Mouse (Mus musculus) liver, postnatal 0 days (tissue): ENCODE measurements around the gene Mc3r. TPM values are rescaled to one million over a fixed set of nuclear protein-coding genes. Genes with fewer than 3 reads are reported as not detected.

Source experiments
- ATAC-seq: fragments of 200-750 bp; cut with Nextera tagmentation; 2 replicates; pipeline ENCODE4 v1.8.0; 2017; ENCODE audit warnings: mild to moderate bottlenecking, moderate library complexity
- DNase-seq: peaks from one replicate; pipeline ENCODE4 v3.0.0-alpha.2; 2016
- H3K27ac ChIP-seq: fragments of 300-500 bp; sonication (generic); 2 replicates; pipeline ENCODE4 v1.5.1; 2014; ENCODE audit warnings: antibody characterized with exemption, moderate library complexity, mild to moderate bottlenecking, low read depth
- H3K27me3 ChIP-seq: fragments of 300-500 bp; sonication (generic); 2 replicates; pipeline ENCODE4 v1.6.1; 2014; ENCODE audit warnings: low read length, control low read depth, mixed read lengths; ENCODE audit not compliant: insufficient read depth
- H3K36me3 ChIP-seq: fragments of 300-500 bp; sonication (generic); replicated peaks from 2 replicates; pipeline ENCODE4 v1.6.1; 2014; ENCODE audit warnings: mild to moderate bottlenecking, control low read depth, low read length, moderate library complexity, mixed read lengths; ENCODE audit not compliant: insufficient read depth
- H3K4me1 ChIP-seq: fragments of 300-500 bp; sonication (generic); 2 replicates; pipeline ENCODE4 v1.6.1; 2014; ENCODE audit warnings: antibody characterized with exemption, mild to moderate bottlenecking, control low read depth; ENCODE audit not compliant: insufficient read depth
- H3K4me2 ChIP-seq: fragments of 300-500 bp; sonication (generic); 2 replicates; pipeline ENCODE4 v1.6.1; 2014; ENCODE audit warnings: low read depth, mild to moderate bottlenecking, low read length, moderate library complexity, mixed read lengths
- H3K4me3 ChIP-seq: fragments of 300-500 bp; sonication (generic); 2 replicates; pipeline ENCODE4 v1.5.1; 2014; ENCODE audit warnings: low read depth, low read length
- H3K9ac ChIP-seq: fragments of 300-500 bp; sonication (generic); replicated peaks from 2 replicates; pipeline ENCODE4 v1.6.1; 2014; ENCODE audit warnings: mild to moderate bottlenecking, moderate library complexity
- H3K9me3 ChIP-seq: fragments of 300-500 bp; sonication (generic); 2 replicates; pipeline ENCODE4 v1.6.1; 2016; ENCODE audit warnings: mild to moderate bottlenecking, control low read depth, low read length, mixed read lengths
- CTCF ChIP-seq: sonication (generic); IDR thresholded peaks from 2 replicates; pipeline ENCODE4 v1.5.1; 2016; ENCODE audit warnings: antibody characterized with exemption, low read depth
- EP300 ChIP-seq: IDR thresholded peaks from 2 replicates; pipeline ENCODE4 v1.6.1; 2016; ENCODE audit warnings: antibody characterized with exemption, low read depth, mild to moderate bottlenecking
- WGBS: fragments of 180-500 bp; shearing (Covaris S2); extraction: QIAGEN DNeasy Blood & Tissue Kit; methylation state at CpG from one replicate; pipeline ENCODE4 v1.1.7; 2014; ENCODE audit not compliant: insufficient replicate concordance; 5-methylcytosine and 5-hydroxymethylcytosine counted together
- polyA plus RNA-seq: library from polyadenylated mRNA; unstranded; fragments of >200 nt; fragmentation: Nextera tagmentation; extraction: Ambion mirVana; gene quantifications from 2 replicates; pipeline ENCODE4 v1.2.1, GENCODE M21; 2015

Gene Mc3r
- polyA plus RNA-seq, 1 experiment from 2014 or later: not detected

GRCm38 (mm10) chr2:172216163-172216915 lies 32.0 kb upstream of the Mc3r start:
- DNase-seq: no peak

GRCm38 (mm10) chr2:172217886-172218285 lies 30.4 kb upstream of the Mc3r start:
- H3K4me1 ChIP-seq: no peaks in the 10 kb centered on the region
- no peak for ATAC-seq
- no peak for TF ChIP-seq EP300
- no peak for TF ChIP-seq CTCF
- DNase-seq: no peak
- no peaks in the 10 kb centered on the region; the same call in 1 of the 2 replicates for H3K27me3 ChIP-seq
- no peaks in the 10 kb centered on the region for H3K36me3 ChIP-seq
- H3K9me3 ChIP-seq: no peaks in the 10 kb centered on the region
- 53% methylated on average over 7 of the region's 8 CpGs for WGBS
- H3K4me2 ChIP-seq: no peak overlapping the region
- H3K9ac ChIP-seq: no peak overlapping the region
- no peak overlapping the region for H3K27ac ChIP-seq
- no peak overlapping the region for H3K4me3 ChIP-seq

More at GRCm38 (mm10) chr2:172216163-172216915, 32.0 kb upstream of the Mc3r start:
- Histone ChIP-seq H3K9me3 (no peaks in the 10 kb centered on the region), H3K4me1 (no peaks in the 10 kb centered on the region), H3K27me3 (no peaks in the 10 kb centered on the region), H3K4me2 (no peak overlapping the region), H3K4me3 (no peak overlapping the region), H3K27ac (no peak overlapping the region), H3K36me3 (no peaks in the 10 kb centered on the region), H3K9ac (no peak overlapping the region)
- no peak for TF ChIP-seq CTCF
- no peak for TF ChIP-seq EP300
- no peak for ATAC-seq
- 63% methylated on average over 17 of the region's 17 CpGs for WGBS

- ATAC-seq: no peak
- TF ChIP-seq EP300: no peak
- peak; percentile 23 for TF ChIP-seq CTCF
- no peaks in the 10 kb centered on the region; the same call in 1 of the 2 replicates for H3K27me3 ChIP-seq
Observed at GRCm38 (mm10) chr2:172219186-172219585, 29.1 kb upstream of the Mc3r start.

GRCm38 (mm10) chr2:172221656-172222393 lies 26.5 kb upstream of the Mc3r start:
- TF ChIP-seq CTCF (peak; percentile 93), EP300 (no peak)
- no peak for ATAC-seq
- H3K27me3 ChIP-seq: no peaks in the 10 kb centered on the region; the same call in 1 of the 2 replicates
- H3K4me2 ChIP-seq: no peak overlapping the region
- H3K9ac ChIP-seq: no peak overlapping the region
- DNase-seq: peak; percentile 77
- H3K36me3 ChIP-seq: no peaks in the 10 kb centered on the region
- 9% methylated on average over 16 of the region's 16 CpGs for whole genome bisulfite sequencing
- H3K9me3 ChIP-seq: no peaks in the 10 kb centered on the region
- H3K27ac ChIP-seq: no peak overlapping the region
- H3K4me3 ChIP-seq: no peak overlapping the region
- no peaks in the 10 kb centered on the region for H3K4me1 ChIP-seq

More at GRCm38 (mm10) chr2:172219186-172219585, 29.1 kb upstream of the Mc3r start:
- 51% methylated on average over 5 of the region's 5 CpGs for WGBS
- Histone ChIP-seq H3K4me3 (no peak overlapping the region), H3K4me2 (no peak overlapping the region), H3K27ac (no peak overlapping the region), H3K9ac (no peak overlapping the region), H3K4me1 (no peaks in the 10 kb centered on the region), H3K9me3 (no peaks in the 10 kb centered on the region), H3K36me3 (no peaks in the 10 kb centered on the region)
- DNase-seq: no peak

GRCm38 (mm10) chr2:172222394-172222785 lies 25.9 kb upstream of the Mc3r start:
- Histone ChIP-seq H3K4me2 (no peak overlapping the region), H3K36me3 (no peaks in the 10 kb centered on the region), H3K4me3 (no peak overlapping the region), H3K27me3 (no peaks in the 10 kb centered on the region; the same call in 1 of the 2 replicates), H3K9ac (no peak overlapping the region), H3K9me3 (no peaks in the 10 kb centered on the region), H3K27ac (no peak overlapping the region), H3K4me1 (no peaks in the 10 kb centered on the region)
- 19% methylated on average over 6 of the region's 6 CpGs for WGBS
- ATAC-seq (no peak), DNase-seq (no peak)
- TF ChIP-seq EP300 (no peak), CTCF (no peak)

DNA sequence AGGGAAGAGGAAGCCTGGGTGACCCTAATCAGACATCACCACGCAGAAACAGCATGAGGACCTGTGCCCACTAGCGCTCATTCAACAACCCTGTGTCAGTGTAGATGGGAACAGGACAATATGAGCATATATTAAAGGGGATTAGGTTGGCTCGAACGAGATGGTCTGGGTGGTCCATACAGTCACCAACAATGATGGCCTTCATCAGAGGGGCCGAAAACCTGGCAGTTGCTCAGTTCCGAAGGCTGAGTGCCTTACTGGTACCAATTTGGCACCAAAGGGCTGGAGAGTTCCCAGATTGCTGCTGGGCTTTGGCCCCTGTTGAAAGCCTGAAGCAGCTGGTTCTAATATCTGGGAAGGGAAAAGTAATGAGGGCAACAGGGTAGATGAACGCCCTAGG lies 25.4 kb upstream of the Mc3r start:
- no peak for ATAC-seq
- Histone ChIP-seq H3K9ac (no peak overlapping the region), H3K9me3 (0 out of 2 replicates have a peak, but pooled peaks cover 2% of the 10 kb centered on the region), H3K4me3 (no peak overlapping the region), H3K27ac (no peak overlapping the region), H3K4me2 (no peak overlapping the region), H3K4me1 (no peaks in the 10 kb centered on the region), H3K36me3 (no peaks in the 10 kb centered on the region), H3K27me3 (no peaks in the 10 kb centered on the region; the same call in 1 of the 2 replicates)
- no peak for DNase-seq
- 71% methylated on average over 7 of the region's 7 CpGs for WGBS
- TF ChIP-seq CTCF (no peak), EP300 (no peak)
